Mouse (Mus musculus) kidney, postnatal 0 days (tissue): ENCODE data around the gene Morf4l1. TPM values are rescaled to one million over a fixed set of nuclear protein-coding genes. Genes with fewer than 3 reads are reported as not detected.

ENCODE experiments used
- polyA plus RNA-seq: library from polyadenylated mRNA; unstranded; fragments of >200 nt; fragmentation: Nextera tagmentation; extraction: Ambion mirVana; gene quantifications from 2 replicates; pipeline ENCODE4 v1.2.1, GENCODE M21; 2015

Morf4l1 gene
- polyA plus RNA-seq, 1 experiment from 2014 or later, result 412 TPM

Other genes starting within 250 kb of the Morf4l1 start
- gene Rasgrf1, start 204.9 kb downstream of the Morf4l1 start, polyA plus RNA-seq, result 0.05 TPM in 1 of 2 replicates, not detected in the other
- 292 and 305 TPM in 2 replicates for gene Ctsh, start 60.6 kb downstream of the Morf4l1 start, polyA plus RNA-seq
- 11.6 and 12.8 TPM in 2 replicates for gene Adamts7, start 48.3 kb upstream of the Morf4l1 start, polyA plus RNA-seq
- 8.2 and 8.4 TPM in 2 replicates for gene Tbc1d2b, start 156.0 kb upstream of the Morf4l1 start, polyA plus RNA-seq